Mouse (Mus musculus): ENCODE data around the gene Gm16253.

DNA sequence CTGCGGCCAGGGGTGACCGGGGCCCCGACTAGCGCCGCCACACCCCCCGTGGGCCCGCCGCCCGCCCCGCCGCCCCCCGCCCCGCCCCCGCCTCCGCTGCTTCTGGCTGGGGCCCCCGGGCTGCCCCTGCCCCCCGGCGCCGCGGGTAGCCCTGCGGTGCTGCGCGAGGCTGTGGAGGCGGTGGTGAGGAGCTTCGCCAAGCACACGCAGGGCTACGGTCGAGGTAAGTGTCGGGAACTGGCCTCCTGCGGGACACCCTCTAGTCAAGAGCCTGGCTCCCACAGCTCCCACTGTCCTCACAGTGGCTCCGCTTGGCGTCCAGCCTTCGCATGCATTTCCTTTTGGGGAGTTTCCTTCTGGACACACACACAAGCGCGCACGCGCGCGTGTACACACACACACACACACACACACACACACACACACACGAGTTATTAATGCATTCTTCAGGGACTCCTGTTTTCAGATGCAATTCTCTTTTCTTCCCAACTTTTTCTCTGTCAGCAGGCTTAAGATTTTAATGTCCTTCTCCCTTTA is 24.5 kb downstream of the Gm16253 start:
- TF ChIP-seq CTCF (IDR thresholded peaks at IDR 0.05): 0 out of 2 replicates have a peak, but pooled peaks have one; percentile 4
- TF ChIP-seq EP300 (IDR thresholded peaks at IDR 0.05): no peak

Data from lung, postnatal 0 days (tissue).